Mouse (Mus musculus): ENCODE measurements at regions not wholly inside any gene's neighbourhood (a gene's known extent, or its start where the extent isn't known, plus 50 kb on each side); places are given as distances from the start of the nearest gene placed in this dataset.

- Histone ChIP-seq H3K27ac (no peak overlapping the region), H3K36me3 (no peaks in the 10 kb centered on the region), H3K9ac (no peak overlapping the region), H3K9me3 (no peaks in the 10 kb centered on the region), H3K27me3 (peaks cover 3% of the 10 kb centered on the region; the same call in 1 of the 2 replicates), H3K4me2 (no peak overlapping the region), H3K4me3 (no peak overlapping the region), H3K4me1 (no peaks in the 10 kb centered on the region)
- WGBS, result 73% methylated on average over 5 of the region's 5 CpGs
- ATAC-seq (ENCODE audit: insufficient number of reproducible peaks, insufficient read depth, low FRiP score, low TSS enrichment, low read depth), result no peak
Measured at GRCm38 (mm10) chr1:66099562-66100444, 75.3 kb upstream of the Map2 start.

- H3K4me1 ChIP-seq, result no peaks in the 10 kb centered on the region
- H3K4me3 ChIP-seq, result no peak overlapping the region
- peaks cover 3% of the 10 kb centered on the region; the same call in 1 of the 2 replicates for H3K27me3 ChIP-seq
- H3K9me3 ChIP-seq, result no peaks in the 10 kb centered on the region
- no peaks in the 10 kb centered on the region for H3K36me3 ChIP-seq
- H3K27ac ChIP-seq, result no peak overlapping the region
- no peak overlapping the region for H3K9ac ChIP-seq
- ATAC-seq (ENCODE audit: insufficient number of reproducible peaks, insufficient read depth, low FRiP score, low TSS enrichment, low read depth), result no peak
- 32% methylated on average over 2 of the region's 2 CpGs for WGBS
- H3K4me2 ChIP-seq, result no peak overlapping the region
Measured at GRCm38 (mm10) chr1:66101419-66101818, 73.7 kb upstream of the Map2 start.

- Histone ChIP-seq H3K36me3 (no peaks in the 10 kb centered on the region), H3K9me3 (no peaks in the 10 kb centered on the region), H3K4me3 (no peak overlapping the region), H3K4me2 (no peak overlapping the region), H3K4me1 (no peaks in the 10 kb centered on the region), H3K9ac (no peak overlapping the region), H3K27me3 (peaks cover 3% of the 10 kb centered on the region; the same call in 1 of the 2 replicates), H3K27ac (no peak overlapping the region)
- no peak for ATAC-seq (ENCODE audit: insufficient number of reproducible peaks, insufficient read depth, low FRiP score, low TSS enrichment, low read depth)
- 32% methylated on average over 1 of the region's 1 CpGs for WGBS
Measured at GRCm38 (mm10) chr1:66104493-66104892, 70.6 kb upstream of the Map2 start.

DNA sequence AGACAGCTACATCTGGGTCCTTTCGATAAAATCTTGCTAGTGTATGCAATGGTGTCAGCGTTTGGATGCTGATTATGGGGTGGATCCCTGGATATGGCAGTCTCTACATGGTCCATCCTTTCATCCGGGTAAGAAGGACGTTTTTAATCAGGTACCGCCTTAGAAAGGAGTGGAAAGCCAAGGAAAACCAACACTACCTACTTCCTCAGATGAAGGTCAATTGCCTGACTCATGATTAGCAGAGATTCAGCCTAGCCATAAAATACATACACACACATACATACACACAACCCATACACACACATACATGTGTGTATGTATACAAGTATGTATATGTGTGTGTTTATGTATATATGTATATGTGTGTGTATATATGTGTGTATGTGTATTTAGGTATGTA is 69.9 kb upstream of the Map2 start:
- Histone ChIP-seq H3K4me2 (no peak overlapping the region), H3K27me3 (peaks cover 3% of the 10 kb centered on the region; the same call in 1 of the 2 replicates), H3K4me1 (no peaks in the 10 kb centered on the region), H3K36me3 (no peaks in the 10 kb centered on the region), H3K4me3 (no peak overlapping the region), H3K9ac (no peak overlapping the region), H3K27ac (no peak overlapping the region), H3K9me3 (no peaks in the 10 kb centered on the region)
- 86% methylated on average over 5 of the region's 5 CpGs for WGBS
- no peak for ATAC-seq (ENCODE audit: insufficient number of reproducible peaks, insufficient read depth, low FRiP score, low TSS enrichment, low read depth)

GRCm38 (mm10) chr1:66108051-66108450 is 67.0 kb upstream of the Map2 start:
- H3K9ac ChIP-seq, result no peak overlapping the region
- H3K9me3 ChIP-seq, result no peaks in the 10 kb centered on the region
- H3K36me3 ChIP-seq, result no peaks in the 10 kb centered on the region
- H3K4me2 ChIP-seq, result no peak overlapping the region
- WGBS, result 85% methylated on average over 3 of the region's 3 CpGs
- H3K4me3 ChIP-seq, result no peak overlapping the region
- H3K27ac ChIP-seq, result no peak overlapping the region
- H3K27me3 ChIP-seq, result no peaks in the 10 kb centered on the region
- no peaks in the 10 kb centered on the region for H3K4me1 ChIP-seq
- 0 out of 2 replicates have a peak, but pooled peaks have one; percentile 43 for ATAC-seq (ENCODE audit: insufficient number of reproducible peaks, insufficient read depth, low FRiP score, low TSS enrichment, low read depth)

- no peak overlapping the region for H3K4me3 ChIP-seq
- whole genome bisulfite sequencing, result 33% methylated on average over 1 of the region's 1 CpGs
- 0 out of 2 replicates have a peak, but pooled peaks cover 2% of the 10 kb centered on the region for H3K9me3 ChIP-seq
- no peaks in the 10 kb centered on the region for H3K27me3 ChIP-seq
- ATAC-seq (ENCODE audit: insufficient number of reproducible peaks, insufficient read depth, low FRiP score, low TSS enrichment, low read depth), result no peak
- no peak overlapping the region for H3K27ac ChIP-seq
- H3K9ac ChIP-seq, result no peak overlapping the region
- H3K36me3 ChIP-seq, result no peaks in the 10 kb centered on the region
- H3K4me2 ChIP-seq, result no peak overlapping the region
- peaks cover 3% of the 10 kb centered on the region; the same call in 1 of the 2 replicates for H3K4me1 ChIP-seq
Measured at GRCm38 (mm10) chr1:66113916-66114315, 61.2 kb upstream of the Map2 start.

DNA sequence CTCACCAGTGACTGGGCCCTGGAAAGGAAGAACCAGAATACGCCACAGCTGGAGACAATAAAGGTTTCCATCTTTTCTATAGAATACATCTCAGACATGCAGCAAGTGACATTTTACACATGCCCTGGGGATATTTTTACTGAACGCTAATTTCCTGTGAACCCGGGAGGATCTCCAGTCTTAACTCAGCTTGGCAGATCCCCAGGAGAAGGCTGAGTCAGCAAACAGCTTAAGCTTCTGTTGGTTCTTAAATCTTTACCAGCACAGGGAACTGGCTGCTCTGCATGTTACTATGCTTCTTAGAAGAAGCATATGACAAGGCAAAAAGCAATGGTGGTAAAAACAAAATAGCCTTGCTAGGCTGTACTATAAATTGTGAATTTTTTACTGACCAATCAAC is 59.7 kb upstream of the Map2 start:
- Histone ChIP-seq H3K9me3 (0 out of 2 replicates have a peak, but pooled peaks cover 2% of the 10 kb centered on the region), H3K4me3 (no peak overlapping the region), H3K36me3 (no peaks in the 10 kb centered on the region), H3K9ac (no peak overlapping the region), H3K27me3 (no peaks in the 10 kb centered on the region), H3K27ac (no peak overlapping the region), H3K4me1 (peaks cover 3% of the 10 kb centered on the region; the same call in 1 of the 2 replicates), H3K4me2 (no peak overlapping the region)
- whole genome bisulfite sequencing, result 7% methylated on average over 3 of the region's 3 CpGs
- ATAC-seq (ENCODE audit: insufficient number of reproducible peaks, insufficient read depth, low FRiP score, low TSS enrichment, low read depth), result no peak
